Mouse (Mus musculus) embryonic facial prominence, embryonic 11.5 days (tissue): ENCODE measurements around the gene Slc2a3. TPM values are rescaled to one million over a fixed set of nuclear protein-coding genes. Genes with fewer than 3 reads are reported as not detected.
"Not testable (repeated sequence)": the region's sequence is repeated elsewhere in the genome, so short reads cannot be mapped to it uniquely, and the experiment has no call there.

Experiments
- ATAC-seq: fragments of 200-750 bp; cut with Nextera tagmentation; replicated peaks from 2 replicates; pipeline ENCODE4 v1.8.0; 2017; ENCODE audit warnings: low read depth; ENCODE audit not compliant: insufficient number of reproducible peaks, low FRiP score, low TSS enrichment
- DNase-seq: peaks from one replicate; pipeline ENCODE4 v3.0.0-alpha.2; 2015; ENCODE audit warnings: low spot score
- H3K27ac ChIP-seq: fragments of 300-500 bp; sonication (generic); replicated peaks from 2 replicates; pipeline ENCODE4 v1.5.1; 2014; ENCODE audit warnings: mild to moderate bottlenecking, low read depth, low read length, control low read depth
- H3K27me3 ChIP-seq: fragments of 300-500 bp; sonication (generic); 2 replicates; pipeline ENCODE4 v1.6.1; 2014; ENCODE audit warnings: mild to moderate bottlenecking, low read length, moderate library complexity, mixed read lengths; ENCODE audit not compliant: control insufficient read depth, insufficient read depth
- H3K36me3 ChIP-seq: fragments of 300-500 bp; sonication (generic); replicated peaks from 2 replicates; pipeline ENCODE4 v1.6.1; 2014; ENCODE audit warnings: low read depth, mild to moderate bottlenecking, low read length, moderate library complexity, mixed read lengths; ENCODE audit not compliant: control insufficient read depth, insufficient read depth
- H3K4me1 ChIP-seq: fragments of 300-500 bp; sonication (generic); 2 replicates; pipeline ENCODE4 v1.6.1; 2014; ENCODE audit warnings: low read length, mixed read lengths; ENCODE audit not compliant: control insufficient read depth, insufficient read depth
- H3K4me2 ChIP-seq: fragments of 300-500 bp; sonication (generic); 2 replicates; pipeline ENCODE4 v1.6.1; 2014; ENCODE audit warnings: low read depth, mild to moderate bottlenecking, control low read depth, low read length, moderate library complexity
- H3K4me3 ChIP-seq: fragments of 300-500 bp; sonication (generic); 2 replicates; pipeline ENCODE4 v1.5.1; 2014; ENCODE audit warnings: low read depth, low read length, control low read depth
- H3K9ac ChIP-seq: fragments of 300-500 bp; sonication (generic); replicated peaks from 2 replicates; pipeline ENCODE4 v1.6.1; 2014; ENCODE audit warnings: mild to moderate bottlenecking, control low read depth, low read length
- H3K9me3 ChIP-seq: fragments of 300-500 bp; sonication (generic); replicated peaks from 2 replicates; pipeline ENCODE4 v1.6.1; 2016; ENCODE audit warnings: mild to moderate bottlenecking, low read length, inconsistent platforms, mixed read lengths; ENCODE audit not compliant: control insufficient read depth
- WGBS: fragments of 180-500 bp; shearing (Covaris S2); extraction: QIAGEN DNeasy Blood & Tissue Kit; methylation state at CpG from one replicate; pipeline ENCODE4 v1.1.7; 2014; 5-methylcytosine and 5-hydroxymethylcytosine counted together
- polyA plus RNA-seq: library from polyadenylated mRNA; unstranded; fragments of >200 nt; fragmentation: Nextera tagmentation; extraction: Ambion mirVana; gene quantifications from 2 replicates; pipeline ENCODE4 v1.2.1, GENCODE M21; 2014

Gene Slc2a3
- polyA plus RNA-seq, 1 experiment from 2014 or later, result 35.1 TPM

- WGBS, result 87% methylated on average over 1 of the region's 1 CpGs
- Histone ChIP-seq H3K36me3 (no peaks in the 10 kb centered on the region), H3K27ac (no peak overlapping the region), H3K9me3 (no peaks in the 10 kb centered on the region), H3K9ac (no peak overlapping the region), H3K27me3 (no peaks in the 10 kb centered on the region), H3K4me2 (no peak overlapping the region), H3K4me1 (no peaks in the 10 kb centered on the region), H3K4me3 (no peak overlapping the region)
- DNase-seq (no peak), ATAC-seq (no peak)
Measured at GRCm38 (mm10) chr6:122774345-122774744, 27.1 kb downstream of the Slc2a3 start.

DNA sequence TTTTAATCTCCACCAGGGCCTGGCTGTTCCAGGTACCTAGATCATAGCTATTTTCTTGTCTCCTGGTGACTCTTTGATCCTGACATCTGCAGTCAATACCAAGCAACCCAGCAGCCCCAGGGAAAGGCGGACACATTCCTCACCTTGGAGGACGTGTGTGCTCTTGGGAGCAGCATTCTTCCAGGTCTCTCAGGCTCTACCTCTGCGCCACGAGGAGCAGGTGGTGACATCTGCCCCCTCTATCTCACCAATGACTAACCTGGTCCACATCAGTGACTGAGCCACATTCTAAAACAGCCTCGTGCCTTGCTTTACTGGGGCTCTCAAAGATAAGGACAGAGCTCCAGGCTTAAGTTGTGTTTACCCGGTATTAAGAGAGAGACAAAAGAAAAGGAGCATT lies 28.7 kb downstream of the Slc2a3 start:
- Histone ChIP-seq H3K36me3 (no peaks in the 10 kb centered on the region), H3K9me3 (no peaks in the 10 kb centered on the region), H3K4me3 (no peak overlapping the region), H3K9ac (no peak overlapping the region), H3K4me2 (no peak overlapping the region), H3K4me1 (no peaks in the 10 kb centered on the region), H3K27me3 (no peaks in the 10 kb centered on the region), H3K27ac (no peak overlapping the region)
- ATAC-seq (no peak), DNase-seq (no peak)
- 53% methylated on average over 6 of the region's 6 CpGs for WGBS

DNA sequence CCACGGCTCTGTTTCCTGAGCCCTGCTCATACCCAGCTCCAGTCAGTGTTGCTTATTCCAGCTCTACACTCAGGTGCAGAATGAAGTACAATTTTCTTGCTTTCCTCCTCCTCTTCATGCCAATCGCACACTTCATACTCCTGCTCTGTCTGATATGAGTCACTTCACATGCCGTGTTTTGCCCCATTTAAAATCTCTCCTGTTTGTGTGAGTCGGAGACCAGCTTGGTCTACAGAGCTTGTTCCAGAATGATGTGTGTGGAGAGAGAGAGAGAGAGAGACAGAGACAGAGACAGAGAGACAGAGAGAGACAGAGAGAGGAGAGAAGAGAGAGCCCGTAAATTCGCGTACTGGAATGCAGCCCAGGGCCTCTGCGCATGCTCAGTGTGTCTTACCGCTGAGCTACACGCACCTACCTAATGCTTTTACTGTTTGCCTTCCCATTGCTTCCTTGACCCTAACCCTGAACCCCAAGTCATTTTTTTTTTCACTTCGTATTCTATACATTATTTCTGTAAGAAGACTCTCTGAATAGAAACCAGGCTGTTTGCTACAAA lies 30.6 kb downstream of the Slc2a3 start:
- no peaks in the 10 kb centered on the region for H3K27me3 ChIP-seq
- no peak for ATAC-seq
- WGBS, result 90% methylated on average over 11 of the region's 11 CpGs
- no peaks in the 10 kb centered on the region for H3K4me1 ChIP-seq
- H3K4me3 ChIP-seq, result no peak overlapping the region
- no peak overlapping the region for H3K9ac ChIP-seq
- H3K9me3 ChIP-seq, result no peaks in the 10 kb centered on the region
- H3K36me3 ChIP-seq, result no peaks in the 10 kb centered on the region
- H3K4me2 ChIP-seq, result no peak overlapping the region
- H3K27ac ChIP-seq, result no peak overlapping the region
- DNase-seq, result no peak

GRCm38 (mm10) chr6:122769771-122770759 lies 31.4 kb downstream of the Slc2a3 start:
- peak; percentile 11 for DNase-seq
- Histone ChIP-seq H3K4me1 (no peaks in the 10 kb centered on the region), H3K9ac (no peak overlapping the region), H3K4me2 (no peak overlapping the region), H3K27ac (no peak overlapping the region), H3K9me3 (no peaks in the 10 kb centered on the region), H3K27me3 (no peaks in the 10 kb centered on the region), H3K4me3 (no peak overlapping the region), H3K36me3 (no peaks in the 10 kb centered on the region)
- WGBS, result 69% methylated on average over 10 of the region's 10 CpGs
- no peak for ATAC-seq

- H3K4me2 ChIP-seq, result no peak overlapping the region
- H3K27me3 ChIP-seq, result no peaks in the 10 kb centered on the region; the same call in 1 of the 2 replicates
- WGBS, result 73% methylated on average over 5 of the region's 5 CpGs
- H3K4me1 ChIP-seq, result no peaks in the 10 kb centered on the region; the same call in 1 of the 2 replicates
- no peaks in the 10 kb centered on the region for H3K9me3 ChIP-seq
- DNase-seq (no peak), ATAC-seq (no peak)
- no peaks in the 10 kb centered on the region for H3K36me3 ChIP-seq
- no peak overlapping the region for H3K4me3 ChIP-seq
- H3K27ac ChIP-seq, result no peak overlapping the region
- no peak overlapping the region for H3K9ac ChIP-seq
Measured at GRCm38 (mm10) chr6:122768256-122768655, 33.2 kb downstream of the Slc2a3 start.

- not testable (repeated sequence) for H3K27ac ChIP-seq, H3K9me3 ChIP-seq, H3K4me1 ChIP-seq, ATAC-seq, H3K36me3 ChIP-seq, H3K4me3 ChIP-seq, H3K9ac ChIP-seq, H3K27me3 ChIP-seq, DNase-seq, H3K4me2 ChIP-seq
- WGBS, result 65% methylated on average over 3 of the region's 3 CpGs
Measured at GRCm38 (mm10) chr6:122767012-122767411, 34.4 kb downstream of the Slc2a3 start.

GRCm38 (mm10) chr6:122766145-122766968 lies 35.1 kb downstream of the Slc2a3 start:
- Histone ChIP-seq H3K4me3 (no peak overlapping the region), H3K4me2 (no peak overlapping the region), H3K27ac (no peak overlapping the region), H3K9ac (no peak overlapping the region), H3K4me1 (no peaks in the 10 kb centered on the region; the same call in 1 of the 2 replicates), H3K9me3 (no peaks in the 10 kb centered on the region), H3K27me3 (no peaks in the 10 kb centered on the region; the same call in 1 of the 2 replicates), H3K36me3 (no peaks in the 10 kb centered on the region)
- ATAC-seq, result no peak
- DNase-seq, result no peak
- WGBS, result 13% methylated on average over 5 of the region's 5 CpGs
